Mouse (Mus musculus) hindbrain, postnatal 0 days (tissue): Measurements from ENCODE around the gene Usp49. TPM values are rescaled to one million over a fixed set of nuclear protein-coding genes. Genes with fewer than 3 reads are reported as not detected.
"Not testable (repeated sequence)": the region's sequence is repeated elsewhere in the genome, so short reads cannot be mapped to it uniquely, and the experiment has no call there.

Source experiments
- ATAC-seq: fragments of 200-750 bp; cut with Nextera tagmentation; 2 replicates; pipeline ENCODE4 v1.8.0; 2017; ENCODE audit warnings: mild to moderate bottlenecking, moderate TSS enrichment, moderate library complexity
- DNase-seq: peaks from one replicate; pipeline ENCODE4 v3.0.0-alpha.2; 2015; ENCODE audit warnings: low spot score
- H3K27ac ChIP-seq: fragments of 300-500 bp; sonication (generic); 2 replicates; pipeline ENCODE4 v1.5.1; 2014; ENCODE audit warnings: mild to moderate bottlenecking
- H3K27me3 ChIP-seq: fragments of 300-500 bp; sonication (generic); 2 replicates; pipeline ENCODE4 v1.6.1; 2014; ENCODE audit warnings: low read length, mixed read lengths; ENCODE audit not compliant: insufficient read depth
- H3K36me3 ChIP-seq: fragments of 300-500 bp; sonication (generic); 2 replicates; pipeline ENCODE4 v1.6.1; 2014; ENCODE audit warnings: low read length, mixed read lengths; ENCODE audit not compliant: insufficient read depth
- H3K4me1 ChIP-seq: fragments of 300-500 bp; sonication (generic); 2 replicates; pipeline ENCODE4 v1.6.1; 2014; ENCODE audit warnings: antibody characterized with exemption, low read length, mixed read lengths; ENCODE audit not compliant: insufficient read depth
- H3K4me2 ChIP-seq: fragments of 300-500 bp; sonication (generic); 2 replicates; pipeline ENCODE4 v1.6.1; 2014; ENCODE audit warnings: low read depth, mild to moderate bottlenecking, low read length, moderate library complexity, mixed read lengths
- H3K4me3 ChIP-seq: fragments of 300-500 bp; sonication (generic); 2 replicates; pipeline ENCODE4 v1.5.1; 2014; ENCODE audit warnings: low read length
- H3K9ac ChIP-seq: fragments of 300-500 bp; sonication (generic); replicated peaks from 2 replicates; pipeline ENCODE4 v1.6.1; 2014; ENCODE audit warnings: mild to moderate bottlenecking, low read length, moderate library complexity, mixed read lengths
- H3K9me3 ChIP-seq: fragments of 300-500 bp; sonication (generic); 2 replicates; pipeline ENCODE4 v1.6.1; 2016; ENCODE audit warnings: low read length, mixed read lengths
- CTCF ChIP-seq: IDR thresholded peaks from 2 replicates; pipeline ENCODE4 v1.5.1; 2016; ENCODE audit warnings: antibody characterized with exemption, control low read depth, low read depth
- WGBS: fragments of 180-500 bp; shearing (Covaris S2); extraction: QIAGEN DNeasy Blood & Tissue Kit; methylation state at CpG from one replicate; pipeline ENCODE4 v1.1.7; 2014; 5-methylcytosine and 5-hydroxymethylcytosine counted together
- polyA plus RNA-seq: library from polyadenylated mRNA; unstranded; fragments of >200 nt; fragmentation: Nextera tagmentation; extraction: Ambion mirVana; gene quantifications from 2 replicates; pipeline ENCODE4 v1.2.1, GENCODE M21; 2015
- total RNA-seq: library from RNA; depleted of rRNA; stranded (reverse); fragments of >200 nt; gene quantifications from 2 replicates; pipeline ENCODE4 v1.2.3, GENCODE M21; 2014

Gene Usp49
- total and polyA plus RNA-seq, 2 experiments from 2014 or later = 4.9 to 25.5 TPM

- peak; percentile 81 for TF ChIP-seq CTCF
- peaks cover 27% of the 10 kb centered on the region for H3K36me3 ChIP-seq
- H3K27me3 ChIP-seq = no peaks in the 10 kb centered on the region
- peak; percentile 65 for DNase-seq
- no peak overlapping the region for H3K9ac ChIP-seq
- H3K27ac ChIP-seq = peak overlapping the region; percentile 41; the same call in 1 of the 2 replicates
- ATAC-seq = peak; percentile 41
- 21% methylated on average over 10 of the region's 10 CpGs for WGBS
- H3K9me3 ChIP-seq = no peaks in the 10 kb centered on the region
- no peak overlapping the region for H3K4me3 ChIP-seq
- no peaks in the 10 kb centered on the region for H3K4me1 ChIP-seq
- H3K4me2 ChIP-seq = no peak overlapping the region
These were observed 32.5 kb upstream of the Usp49 start for GRCm38 (mm10) chr17:47597838-47598579.

GRCm38 (mm10) chr17:47598580-47599304 is 31.7 kb upstream of the Usp49 start:
- not testable (repeated sequence) for H3K4me3 ChIP-seq, ATAC-seq, H3K4me1 ChIP-seq, H3K27me3 ChIP-seq, DNase-seq, H3K9ac ChIP-seq, H3K4me2 ChIP-seq, H3K9me3 ChIP-seq
- peaks cover 28% of the 10 kb centered on the region for H3K36me3 ChIP-seq
- peak overlapping the region; percentile 41; the same call in 1 of the 2 replicates for H3K27ac ChIP-seq
- WGBS = 83% methylated on average over 10 of the region's 10 CpGs

GRCm38 (mm10) chr17:47599511-47600297 is 30.8 kb upstream of the Usp49 start:
- H3K4me1 ChIP-seq = no peaks in the 10 kb centered on the region
- H3K9me3 ChIP-seq = no peaks in the 10 kb centered on the region
- H3K4me3 ChIP-seq = no peak overlapping the region
- DNase-seq (no peak), ATAC-seq (no peak)
- no peak overlapping the region for H3K4me2 ChIP-seq
- no peaks in the 10 kb centered on the region for H3K27me3 ChIP-seq
- peaks cover 37% of the 10 kb centered on the region for H3K36me3 ChIP-seq
- 79% methylated on average over 11 of the region's 11 CpGs for WGBS
- TF ChIP-seq CTCF = no peak
- no peak overlapping the region for H3K9ac ChIP-seq
- H3K27ac ChIP-seq = no peak overlapping the region

- no peaks in the 10 kb centered on the region for H3K9me3 ChIP-seq
- TF ChIP-seq CTCF = no peak
- H3K4me2 ChIP-seq = no peak overlapping the region
- H3K9ac ChIP-seq = no peak overlapping the region
- H3K27me3 ChIP-seq = no peaks in the 10 kb centered on the region
- H3K36me3 ChIP-seq = peaks cover 44% of the 10 kb centered on the region
- 85% methylated on average over 13 of the region's 13 CpGs for WGBS
- H3K27ac ChIP-seq = no peak overlapping the region
- DNase-seq (no peak), ATAC-seq (no peak)
- H3K4me1 ChIP-seq = no peaks in the 10 kb centered on the region
- H3K4me3 ChIP-seq = no peak overlapping the region
These were observed 29.7 kb upstream of the Usp49 start for GRCm38 (mm10) chr17:47600601-47601388.

- H3K4me3 ChIP-seq = no peak overlapping the region
- no peaks in the 10 kb centered on the region for H3K4me1 ChIP-seq
- peaks cover 44% of the 10 kb centered on the region for H3K36me3 ChIP-seq
- H3K4me2 ChIP-seq = no peak overlapping the region
- WGBS = 92% methylated on average over 10 of the region's 10 CpGs
- no peak overlapping the region for H3K27ac ChIP-seq
- DNase-seq = no peak
- no peak overlapping the region for H3K9ac ChIP-seq
- no peaks in the 10 kb centered on the region for H3K9me3 ChIP-seq
- TF ChIP-seq CTCF = no peak
- no peak for ATAC-seq
- no peaks in the 10 kb centered on the region for H3K27me3 ChIP-seq
These were observed 29.1 kb upstream of the Usp49 start for GRCm38 (mm10) chr17:47601389-47601755.

- peaks cover 52% of the 10 kb centered on the region for H3K36me3 ChIP-seq
- H3K4me2 ChIP-seq = no peak overlapping the region
- no peaks in the 10 kb centered on the region for H3K9me3 ChIP-seq
- no peak overlapping the region for H3K27ac ChIP-seq
- H3K4me3 ChIP-seq = no peak overlapping the region
- WGBS = 94% methylated on average over 11 of the region's 11 CpGs
- ATAC-seq (no peak), DNase-seq (no peak)
- H3K9ac ChIP-seq = no peak overlapping the region
- no peaks in the 10 kb centered on the region for H3K27me3 ChIP-seq
- TF ChIP-seq CTCF = no peak
- H3K4me1 ChIP-seq = no peaks in the 10 kb centered on the region
These were observed 28.2 kb upstream of the Usp49 start for GRCm38 (mm10) chr17:47602289-47602688.
